Comparison of ENCODE assay signal across 11 mouse cellular contexts in the genomic region with DNA sequence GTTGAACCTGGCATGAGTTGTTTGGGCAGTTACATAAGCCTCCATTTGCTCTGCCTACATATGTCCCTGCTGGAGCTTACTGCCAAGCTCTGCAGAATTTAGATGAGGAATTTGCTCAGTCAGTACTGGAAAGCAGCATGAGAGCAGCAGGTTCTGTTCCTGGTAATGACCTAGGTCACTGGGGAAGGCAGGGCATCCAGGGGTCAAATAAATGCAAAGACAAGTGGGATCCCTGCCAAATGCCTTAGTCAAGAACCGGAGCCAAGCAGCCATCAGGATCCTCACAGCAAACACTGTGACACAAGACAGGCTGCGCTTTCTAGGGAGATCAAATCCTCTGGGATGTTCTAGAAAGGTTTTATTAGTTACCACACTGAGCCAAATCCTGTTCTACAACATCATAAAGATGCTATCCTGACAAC.
A peak's percentile ranks its signal among the peaks of the same experiment; 100 is the strongest.
DNase-seq lines count a peak whose midpoint lies in the region; ATAC-seq and TF ChIP-seq lines count a peak whose summit lies in the region.
"Had no signal": no experiment of that assay in that cellular context is flagged by ENCODE, and none has a peak within 500 bp of the region (broad histone marks: within the 10 kb centered on the region; RNA-seq: fewer than 3 reads in every experiment).

No protein-coding gene starts in this region.

- no peaks in the 10 kb centered on the region for H3K9me3 ChIP-seq in limb, embryonic 12.5 days
- H3K9me3 ChIP-seq in limb, embryonic 10.5 days (replicated peaks), result no peaks in the 10 kb centered on the region
- H3K9me3 ChIP-seq in kidney, postnatal 0 days (replicated peaks; ENCODE audit: low read length), result no peaks in the 10 kb centered on the region
- H3K9me3 ChIP-seq in midbrain, embryonic 13.5 days, result no peaks in the 10 kb centered on the region
- H3K9me3 ChIP-seq: G1E had no signal

- no peak overlapping the region for H3K9ac ChIP-seq in limb, embryonic 12.5 days (replicated peaks)
- no peak overlapping the region for H3K9ac ChIP-seq in kidney, postnatal 0 days (ENCODE audit: low read depth, low read length)
- H3K9ac ChIP-seq in midbrain, embryonic 13.5 days (replicated peaks), result no peak overlapping the region

- H3K4me1 ChIP-seq in limb, embryonic 12.5 days (replicated peaks), result peaks cover 3% of the 10 kb centered on the region; the same call in 1 of the 2 replicates
- peaks cover 11% of the 10 kb centered on the region for H3K4me1 ChIP-seq in limb, embryonic 10.5 days
- H3K4me1 ChIP-seq in kidney, postnatal 0 days (replicated peaks; ENCODE audit: insufficient read depth, low read length), result no peaks in the 10 kb centered on the region
- peaks cover 5% of the 10 kb centered on the region; the same call in 1 of the 2 replicates for H3K4me1 ChIP-seq in midbrain, embryonic 13.5 days (replicated peaks)

- no peaks in the 10 kb centered on the region for H3K36me3 ChIP-seq in limb, embryonic 12.5 days
- H3K36me3 ChIP-seq in limb, embryonic 10.5 days, result no peaks in the 10 kb centered on the region
- no peaks in the 10 kb centered on the region for H3K36me3 ChIP-seq in kidney, postnatal 0 days (ENCODE audit: insufficient read depth, low read length)
- H3K36me3 ChIP-seq in midbrain, embryonic 13.5 days, result no peaks in the 10 kb centered on the region
- H3K36me3 ChIP-seq: G1E had no signal

- TF ChIP-seq CTCF in kidney, postnatal 0 days (IDR thresholded peaks at IDR 0.05; ENCODE audit: low read depth), result no peak

- peak; percentile 26; the same call in 1 of the 2 replicates for ATAC-seq in limb, embryonic 12.5 days (ENCODE audit: insufficient number of reproducible peaks, insufficient read depth, low FRiP score, low TSS enrichment, low read depth)
- peak; percentile 79; the same call in 1 of the 2 replicates for ATAC-seq in kidney, postnatal 0 days (replicated peaks; ENCODE audit: low FRiP score, low read depth)
- ATAC-seq in midbrain, embryonic 13.5 days, result peak; percentile 65; the same call in 1 of the 2 replicates

- 44% methylated on average over 2 of the region's 2 CpGs for WGBS in limb, embryonic 12.5 days
- WGBS in limb, embryonic 10.5 days, result 47% methylated on average over 2 of the region's 2 CpGs
- WGBS in kidney, postnatal 0 days, result 22% methylated on average over 2 of the region's 2 CpGs
- 51% methylated on average over 2 of the region's 2 CpGs for WGBS in midbrain, embryonic 13.5 days

- no peak overlapping the region for H3K4me3 ChIP-seq in limb, embryonic 12.5 days (replicated peaks)
- no peak overlapping the region for H3K4me3 ChIP-seq in limb, embryonic 10.5 days
- H3K4me3 ChIP-seq in kidney, postnatal 0 days (replicated peaks; ENCODE audit: low read depth, low read length), result no peak overlapping the region
- H3K4me3 ChIP-seq in midbrain, embryonic 13.5 days (replicated peaks), result no peak overlapping the region
- H3K4me3 ChIP-seq: erythroblast, embryonic 14.5 days had no signal

- H3K4me2 ChIP-seq in limb, embryonic 12.5 days, result no peak overlapping the region
- H3K4me2 ChIP-seq in kidney, postnatal 0 days (ENCODE audit: low read length), result no peak overlapping the region
- no peak overlapping the region for H3K4me2 ChIP-seq in midbrain, embryonic 13.5 days (replicated peaks)

- H3K27me3 ChIP-seq in limb, embryonic 12.5 days, result no peaks in the 10 kb centered on the region
- H3K27me3 ChIP-seq in limb, embryonic 10.5 days (ENCODE audit: low read depth, poor library complexity, severe bottlenecking), result no peaks in the 10 kb centered on the region
- no peaks in the 10 kb centered on the region for H3K27me3 ChIP-seq in kidney, postnatal 0 days (ENCODE audit: insufficient read depth, low read length)
- H3K27me3 ChIP-seq in midbrain, embryonic 13.5 days, result no peaks in the 10 kb centered on the region

- DNase-seq in limb, embryonic 10.5 days (ENCODE audit: low spot score), result no peak
- DNase-seq in cerebellum, postnatal 36 days, result peak; percentile 45 to 59
- peak; percentile 86 for DNase-seq in kidney, postnatal 0 days (ENCODE audit: low spot score)
- DNase-seq in spleen, adult 18-20 months, result no peak
- no peak for DNase-seq in spleen, adult 12 weeks (ENCODE audit: low spot score)
- DNase-seq in heart, postnatal 14 days, result no peak

- no peak overlapping the region for H3K27ac ChIP-seq in limb, embryonic 12.5 days
- H3K27ac ChIP-seq in limb, embryonic 10.5 days, result no peak overlapping the region
- H3K27ac ChIP-seq in kidney, postnatal 0 days, result no peak overlapping the region
- H3K27ac ChIP-seq in midbrain, embryonic 13.5 days, result 0 out of 2 replicates have a peak overlapping the region, but pooled peaks have one; percentile 14
- H3K27ac ChIP-seq: macrophage had no signal

- intact Hi-C loops in heart, postnatal 14 days (cut with DNase I), result no loop called here

Comparison
In these comparisons a context has a peak if more than half of its experiments do, and no peak if none do; other contexts are left out.
1. ATAC-seq: peak in every context shown above with its lines; median percentile 79 in kidney, postnatal 0 days; 65 in midbrain, embryonic 13.5 days; 26 in limb, embryonic 12.5 days.
2. DNase-seq: peak in cerebellum, postnatal 36 days (2 of 2) and kidney, postnatal 0 days (single experiment); none in limb, embryonic 10.5 days (single experiment), spleen, adult 18-20 months (0 of 2), spleen, adult 12 weeks (single experiment) and heart, postnatal 14 days (0 of 2).